Mouse (Mus musculus): ENCODE measurements around the gene Fbxo36. TPM values are rescaled to one million over a fixed set of nuclear protein-coding genes. Genes with fewer than 3 reads are reported as not detected.

The Fbxo36 gene
- polyA plus RNA-seq, 1 experiment from 2014 or later: 6.1 TPM

DNA sequence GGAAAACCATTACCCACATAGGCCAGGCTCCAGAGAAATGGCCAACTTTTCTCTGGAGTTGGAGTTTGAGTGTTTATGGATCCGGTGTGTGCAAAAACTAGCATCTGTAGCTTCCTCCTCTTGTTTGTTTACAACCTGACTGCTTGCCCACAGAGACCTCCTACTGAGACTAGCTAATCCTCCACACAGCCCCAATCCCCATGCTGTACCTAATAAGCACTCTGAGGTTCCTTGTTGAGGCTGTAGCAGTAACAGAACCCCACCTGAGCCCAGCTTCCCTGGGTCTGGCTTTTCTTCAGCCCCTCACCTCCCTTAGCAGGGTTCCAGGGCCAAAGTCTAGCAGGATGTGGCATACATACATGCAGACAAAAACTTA, 21.6 kb downstream of the Fbxo36 start:
- no peaks in the 10 kb centered on the region for H3K36me3 ChIP-seq
- no peaks in the 10 kb centered on the region for H3K27me3 ChIP-seq
- H3K4me1 ChIP-seq (replicated peaks): no peaks in the 10 kb centered on the region
- ATAC-seq (ENCODE audit: low read depth): no peak
- 89% methylated on average over 1 of the region's 1 CpGs for WGBS
- no peak overlapping the region for H3K27ac ChIP-seq (replicated peaks)
- no peak overlapping the region for H3K9ac ChIP-seq
- H3K4me2 ChIP-seq: no peak overlapping the region
- H3K4me3 ChIP-seq: no peak overlapping the region
- H3K9me3 ChIP-seq: no peaks in the 10 kb centered on the region

DNA sequence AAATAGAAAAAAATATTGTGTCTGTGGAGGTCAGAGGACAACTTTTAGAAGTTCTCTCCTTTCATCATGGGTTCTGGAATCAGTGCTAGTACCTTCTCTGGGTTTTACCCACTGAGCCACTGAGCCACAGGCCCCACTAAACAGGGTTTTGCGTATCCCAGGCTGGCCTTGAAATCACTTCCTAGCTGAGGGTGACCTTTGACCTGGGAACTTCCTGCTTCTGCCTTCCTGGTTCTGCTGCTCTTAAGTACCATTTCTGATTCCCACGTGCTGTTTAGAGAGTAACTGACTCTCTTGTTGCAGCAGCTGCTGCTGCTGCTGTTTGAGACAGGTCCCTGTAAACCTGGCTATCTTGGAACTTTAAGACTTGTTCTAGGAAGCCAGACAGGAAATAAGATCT, 25.0 kb downstream of the Fbxo36 start:
- H3K4me1 ChIP-seq (replicated peaks): no peaks in the 10 kb centered on the region
- H3K4me2 ChIP-seq: no peak overlapping the region
- H3K9me3 ChIP-seq: no peaks in the 10 kb centered on the region
- 78% methylated on average over 2 of the region's 2 CpGs for WGBS
- H3K36me3 ChIP-seq: no peaks in the 10 kb centered on the region
- no peak for ATAC-seq (ENCODE audit: low read depth)
- H3K4me3 ChIP-seq: no peak overlapping the region
- no peak overlapping the region for H3K27ac ChIP-seq (replicated peaks)
- no peak overlapping the region for H3K9ac ChIP-seq
- no peaks in the 10 kb centered on the region for H3K27me3 ChIP-seq

DNA sequence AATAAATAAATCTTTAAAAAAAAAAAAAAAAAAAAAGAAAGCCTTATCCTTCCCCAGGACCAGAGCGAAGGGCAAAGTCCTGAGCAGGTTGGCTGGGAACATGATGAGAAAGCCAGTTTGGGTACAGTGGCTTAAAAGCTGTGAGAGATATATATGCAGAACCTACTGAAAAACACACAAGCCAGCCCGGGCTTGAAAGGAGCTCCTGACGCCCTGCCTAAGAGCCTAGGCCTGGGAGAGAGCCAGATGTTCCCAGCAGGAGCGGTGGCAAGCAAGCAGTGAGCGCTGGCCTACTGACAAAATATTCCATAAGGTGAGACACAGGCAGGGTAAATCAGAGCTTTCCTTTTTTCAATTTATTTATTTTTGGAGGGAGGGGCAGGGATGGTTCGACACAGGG, 26.6 kb downstream of the Fbxo36 start:
- WGBS: 91% methylated on average over 6 of the region's 6 CpGs
- no peaks in the 10 kb centered on the region for H3K36me3 ChIP-seq
- H3K9ac ChIP-seq: no peak overlapping the region
- H3K4me1 ChIP-seq (replicated peaks): no peaks in the 10 kb centered on the region
- no peaks in the 10 kb centered on the region for H3K27me3 ChIP-seq
- no peak overlapping the region for H3K27ac ChIP-seq (replicated peaks)
- H3K4me3 ChIP-seq: no peak overlapping the region
- H3K4me2 ChIP-seq: no peak overlapping the region
- ATAC-seq (ENCODE audit: low read depth): no peak
- no peaks in the 10 kb centered on the region for H3K9me3 ChIP-seq

DNA sequence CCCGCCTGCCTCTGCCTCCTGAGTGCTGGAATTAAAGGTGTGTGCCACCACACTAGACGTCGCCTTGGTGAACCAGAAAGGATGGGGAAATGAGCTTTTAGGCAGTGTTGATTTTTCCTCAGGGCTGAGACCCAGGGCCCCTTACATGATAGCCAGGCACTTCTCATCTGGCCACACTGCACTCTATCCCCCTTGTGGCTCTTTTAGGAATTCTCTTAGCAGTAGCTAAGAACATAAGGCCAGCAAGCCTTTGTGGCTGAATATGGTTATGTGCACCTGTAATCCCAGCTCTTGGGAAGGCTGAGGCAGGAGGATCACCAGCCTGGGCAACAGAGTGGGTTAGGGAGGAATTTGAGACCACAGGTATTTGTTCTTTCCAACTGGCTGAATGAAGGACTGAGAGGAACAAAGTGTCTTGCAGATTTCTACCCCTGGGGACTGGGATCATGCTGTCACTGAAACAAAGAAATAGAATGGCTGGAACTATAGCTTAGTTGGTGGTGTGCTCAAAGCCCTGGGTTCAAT, 27.1 kb downstream of the Fbxo36 start:
- Histone ChIP-seq H3K27me3 (no peaks in the 10 kb centered on the region), H3K4me2 (no peak overlapping the region), H3K27ac (replicated peaks) (no peak overlapping the region), H3K36me3 (no peaks in the 10 kb centered on the region), H3K4me1 (replicated peaks) (no peaks in the 10 kb centered on the region), H3K9me3 (no peaks in the 10 kb centered on the region), H3K9ac (no peak overlapping the region), H3K4me3 (no peak overlapping the region)
- WGBS: 92% methylated on average over 3 of the region's 3 CpGs
- ATAC-seq (ENCODE audit: low read depth): no peak

DNA sequence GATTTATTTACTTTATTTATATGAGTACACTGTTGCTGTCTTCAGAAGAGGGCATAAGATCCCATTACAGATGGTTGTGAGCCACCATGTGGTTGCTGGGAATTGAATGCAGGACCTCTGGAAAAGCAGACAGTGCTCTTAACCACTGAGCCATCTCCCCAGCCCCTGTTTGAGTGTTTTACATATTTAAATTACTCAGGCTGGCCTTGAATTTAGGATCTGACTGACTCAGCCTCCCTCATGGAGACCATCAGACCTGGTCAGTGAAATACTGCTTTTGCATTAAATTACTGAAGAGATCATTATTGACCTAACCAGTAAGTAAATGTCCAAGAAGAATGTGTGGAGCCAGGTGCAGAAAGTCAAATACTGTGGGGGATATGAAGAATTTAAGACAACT, 28.7 kb downstream of the Fbxo36 start:
- no peaks in the 10 kb centered on the region for H3K36me3 ChIP-seq
- H3K4me1 ChIP-seq (replicated peaks): no peaks in the 10 kb centered on the region
- no peak overlapping the region for H3K4me3 ChIP-seq
- H3K9me3 ChIP-seq: no peaks in the 10 kb centered on the region
- H3K9ac ChIP-seq: no peak overlapping the region
- H3K27ac ChIP-seq (replicated peaks): no peak overlapping the region
- no peaks in the 10 kb centered on the region for H3K27me3 ChIP-seq
- ATAC-seq (ENCODE audit: low read depth): no peak
- H3K4me2 ChIP-seq: no peak overlapping the region

DNA sequence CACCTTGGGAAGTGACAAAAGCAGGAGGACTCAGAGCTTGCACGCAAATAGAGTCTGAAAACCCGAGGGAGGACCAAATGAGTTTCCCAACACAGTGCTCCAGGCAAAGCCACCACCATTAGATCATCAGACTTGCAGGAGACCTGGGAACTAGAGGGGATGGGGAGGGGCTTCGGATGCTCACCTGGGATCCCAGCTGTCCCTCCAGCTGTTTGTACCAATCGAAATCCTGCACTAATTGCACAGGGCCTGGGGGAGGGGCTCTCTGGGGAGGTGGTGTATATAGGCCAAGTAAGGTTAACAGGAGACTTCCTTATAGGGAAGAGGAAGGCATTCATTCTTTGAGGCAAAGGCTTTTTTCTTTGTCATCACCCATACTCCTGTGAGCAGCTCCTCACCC, 29.2 kb downstream of the Fbxo36 start:
- 61% methylated on average over 4 of the region's 4 CpGs for whole genome bisulfite sequencing
- no peak overlapping the region for H3K4me3 ChIP-seq
- no peak overlapping the region for H3K4me2 ChIP-seq
- no peaks in the 10 kb centered on the region for H3K36me3 ChIP-seq
- H3K4me1 ChIP-seq (replicated peaks): no peaks in the 10 kb centered on the region
- no peak for ATAC-seq (ENCODE audit: low read depth)
- H3K27ac ChIP-seq (replicated peaks): no peak overlapping the region
- H3K9me3 ChIP-seq: no peaks in the 10 kb centered on the region
- no peaks in the 10 kb centered on the region for H3K27me3 ChIP-seq
- no peak overlapping the region for H3K9ac ChIP-seq

DNA sequence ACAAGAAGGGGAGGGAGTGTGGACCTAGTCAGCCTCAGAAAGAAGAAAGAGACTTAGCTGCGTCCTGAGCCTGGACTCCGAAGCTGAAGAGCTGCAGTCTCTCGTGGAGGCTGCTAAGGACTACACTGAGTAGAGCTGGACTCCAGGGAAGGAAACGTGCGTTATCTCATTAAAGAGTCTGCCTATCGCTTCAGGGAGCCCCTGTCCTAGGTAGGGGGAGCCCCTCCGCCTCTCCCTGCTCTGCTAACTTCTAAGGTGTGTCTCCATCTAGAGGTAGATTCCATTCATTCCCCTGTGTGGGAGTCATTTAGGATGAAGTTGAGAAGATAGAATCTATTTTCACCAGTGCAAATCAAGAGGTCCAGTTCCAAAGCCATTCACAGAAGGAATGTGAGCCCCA, 29.9 kb downstream of the Fbxo36 start:
- no peak overlapping the region for H3K9ac ChIP-seq
- no peaks in the 10 kb centered on the region for H3K36me3 ChIP-seq
- no peaks in the 10 kb centered on the region for H3K9me3 ChIP-seq
- ATAC-seq (ENCODE audit: low read depth): no peak
- no peak overlapping the region for H3K4me3 ChIP-seq
- 68% methylated on average over 7 of the region's 7 CpGs for WGBS
- no peaks in the 10 kb centered on the region for H3K4me1 ChIP-seq (replicated peaks)
- no peak overlapping the region for H3K27ac ChIP-seq (replicated peaks)
- H3K27me3 ChIP-seq: no peaks in the 10 kb centered on the region
- H3K4me2 ChIP-seq: no peak overlapping the region

DNA sequence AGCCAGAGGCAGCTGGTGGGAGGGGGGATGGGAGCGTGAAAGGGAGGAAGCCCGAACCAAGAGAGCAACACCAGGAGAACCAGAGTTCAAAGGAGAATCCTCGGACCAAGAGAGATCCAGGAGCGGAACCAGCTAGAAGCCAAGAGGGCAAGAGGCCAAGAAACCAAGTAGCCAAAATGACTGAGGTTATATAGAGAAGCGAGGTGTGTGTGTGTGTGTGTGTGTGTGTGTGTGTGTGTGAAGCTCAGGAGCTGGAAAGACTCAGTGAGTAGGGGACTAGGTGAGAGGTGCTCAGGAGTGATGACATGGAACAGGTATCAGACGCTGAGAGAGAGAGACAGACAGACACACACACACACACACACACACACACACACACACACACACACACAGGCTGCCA, 31.5 kb downstream of the Fbxo36 start:
- Histone ChIP-seq H3K4me2 (no peak overlapping the region), H3K4me3 (no peak overlapping the region), H3K4me1 (replicated peaks) (no peaks in the 10 kb centered on the region), H3K9ac (no peak overlapping the region), H3K9me3 (no peaks in the 10 kb centered on the region), H3K27me3 (no peaks in the 10 kb centered on the region), H3K27ac (replicated peaks) (no peak overlapping the region), H3K36me3 (no peaks in the 10 kb centered on the region)
- WGBS: 74% methylated on average over 6 of the region's 6 CpGs
- no peak for ATAC-seq (ENCODE audit: low read depth)

DNA sequence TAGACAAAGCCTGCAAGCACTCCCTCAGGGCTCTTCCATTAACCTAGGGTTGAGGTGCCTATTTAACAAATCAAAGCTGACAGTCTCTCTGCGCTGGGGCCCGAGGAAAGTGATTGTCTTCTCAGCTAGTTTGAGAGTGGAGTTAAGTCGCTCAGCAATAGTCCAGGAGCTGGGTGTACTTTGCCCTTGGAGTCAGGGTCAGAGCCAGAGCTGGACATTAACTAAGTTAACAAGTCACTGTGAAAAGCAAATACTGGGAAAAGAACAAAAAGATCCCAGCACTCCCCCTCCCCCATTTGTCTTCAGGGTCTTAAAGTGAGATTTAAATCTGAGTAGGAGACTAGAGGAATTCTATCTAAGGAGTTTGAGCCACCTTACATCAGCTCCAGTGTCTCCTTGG, 32.5 kb downstream of the Fbxo36 start:
- Histone ChIP-seq H3K9ac (no peak overlapping the region), H3K4me3 (no peak overlapping the region), H3K4me1 (replicated peaks) (no peaks in the 10 kb centered on the region), H3K9me3 (no peaks in the 10 kb centered on the region), H3K36me3 (no peaks in the 10 kb centered on the region), H3K4me2 (no peak overlapping the region), H3K27ac (replicated peaks) (no peak overlapping the region), H3K27me3 (no peaks in the 10 kb centered on the region)
- ATAC-seq (ENCODE audit: low read depth): no peak
- 17% methylated on average over 3 of the region's 3 CpGs for WGBS

DNA sequence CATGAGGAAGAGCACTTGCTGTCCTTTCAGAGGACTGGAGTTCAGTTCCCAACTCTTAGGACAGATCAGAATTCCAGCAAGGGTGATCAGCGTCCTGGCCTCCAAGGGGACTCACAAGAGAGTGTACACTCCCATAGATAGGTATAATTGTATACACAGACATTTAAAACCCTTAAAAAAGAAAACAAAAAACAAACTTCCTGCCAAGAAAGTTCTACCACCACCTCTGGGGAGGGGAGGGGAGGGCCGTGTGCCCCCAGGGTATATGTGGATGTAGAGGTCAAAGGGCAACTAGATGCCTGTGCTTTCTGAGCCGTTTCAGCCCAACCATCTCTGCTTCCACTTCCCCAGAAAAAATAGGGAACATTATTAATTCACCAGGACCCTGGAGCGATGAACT, 33.3 kb downstream of the Fbxo36 start:
- no peak overlapping the region for H3K4me2 ChIP-seq
- no peaks in the 10 kb centered on the region for H3K36me3 ChIP-seq
- no peaks in the 10 kb centered on the region for H3K4me1 ChIP-seq (replicated peaks)
- H3K27ac ChIP-seq (replicated peaks): no peak overlapping the region
- ATAC-seq (ENCODE audit: low read depth): no peak
- no peaks in the 10 kb centered on the region for H3K9me3 ChIP-seq
- H3K27me3 ChIP-seq: no peaks in the 10 kb centered on the region
- WGBS: 78% methylated on average over 4 of the region's 4 CpGs
- no peak overlapping the region for H3K9ac ChIP-seq
- no peak overlapping the region for H3K4me3 ChIP-seq

DNA sequence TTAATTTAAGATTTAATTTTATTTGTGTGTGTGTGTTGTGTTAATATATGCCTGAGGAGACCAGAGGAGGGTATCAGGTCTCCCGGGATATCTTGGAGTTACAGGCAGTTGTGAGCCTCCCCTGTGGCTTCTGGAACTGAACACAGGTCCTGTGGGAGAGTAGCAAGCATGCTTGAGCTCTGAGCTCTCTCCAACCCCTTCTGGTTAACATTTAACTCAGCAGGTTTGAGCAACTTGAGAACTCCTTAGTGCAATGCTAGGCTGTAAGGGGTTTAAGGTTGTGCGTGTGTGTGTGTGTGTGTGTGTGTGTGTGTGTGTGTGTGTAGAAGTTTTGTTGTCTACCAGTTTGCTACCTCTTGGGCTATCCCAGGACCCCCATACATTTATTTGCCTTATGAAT, 37.9 kb downstream of the Fbxo36 start:
- Histone ChIP-seq H3K9me3 (no peaks in the 10 kb centered on the region), H3K9ac (no peak overlapping the region), H3K4me3 (no peak overlapping the region), H3K36me3 (no peaks in the 10 kb centered on the region), H3K27me3 (no peaks in the 10 kb centered on the region), H3K4me1 (replicated peaks) (no peaks in the 10 kb centered on the region), H3K4me2 (no peak overlapping the region), H3K27ac (replicated peaks) (no peak overlapping the region)
- 88% methylated on average over 2 of the region's 2 CpGs for WGBS
- no peak for ATAC-seq (ENCODE audit: low read depth)

DNA sequence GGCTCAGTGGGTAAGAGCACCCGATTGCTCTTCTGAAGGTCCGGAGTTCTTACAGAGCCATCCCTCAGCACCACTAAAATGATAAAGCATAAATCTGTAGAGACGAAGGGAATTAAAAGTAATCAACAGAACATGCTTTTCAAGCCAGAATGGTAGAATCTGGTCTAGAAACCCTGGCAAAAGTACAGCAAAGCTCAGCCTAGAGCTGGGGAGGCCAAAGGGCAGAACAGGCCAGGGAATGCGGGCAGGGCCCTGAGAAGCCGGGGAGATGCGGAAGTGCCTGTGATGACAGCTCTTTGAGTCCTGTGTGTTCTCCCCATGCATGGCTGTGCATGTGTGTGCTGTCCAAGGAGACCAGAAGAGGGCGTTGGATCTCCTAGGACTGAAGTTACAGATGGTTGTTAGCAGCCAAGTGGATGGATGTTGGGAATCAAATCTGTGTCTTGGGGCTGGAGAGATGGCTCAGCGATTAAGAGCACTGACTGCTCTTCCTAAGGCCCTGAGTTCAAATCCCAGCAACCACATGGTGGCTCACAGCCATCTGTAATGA, 40.0 kb downstream of the Fbxo36 start:
- Histone ChIP-seq H3K4me1 (replicated peaks) (no peaks in the 10 kb centered on the region), H3K4me2 (no peak overlapping the region), H3K4me3 (no peak overlapping the region), H3K27me3 (no peaks in the 10 kb centered on the region), H3K9me3 (no peaks in the 10 kb centered on the region), H3K36me3 (no peaks in the 10 kb centered on the region), H3K27ac (replicated peaks) (no peak overlapping the region), H3K9ac (no peak overlapping the region)
- ATAC-seq (ENCODE audit: low read depth): no peak
- 97% methylated on average over 8 of the region's 8 CpGs for WGBS

DNA sequence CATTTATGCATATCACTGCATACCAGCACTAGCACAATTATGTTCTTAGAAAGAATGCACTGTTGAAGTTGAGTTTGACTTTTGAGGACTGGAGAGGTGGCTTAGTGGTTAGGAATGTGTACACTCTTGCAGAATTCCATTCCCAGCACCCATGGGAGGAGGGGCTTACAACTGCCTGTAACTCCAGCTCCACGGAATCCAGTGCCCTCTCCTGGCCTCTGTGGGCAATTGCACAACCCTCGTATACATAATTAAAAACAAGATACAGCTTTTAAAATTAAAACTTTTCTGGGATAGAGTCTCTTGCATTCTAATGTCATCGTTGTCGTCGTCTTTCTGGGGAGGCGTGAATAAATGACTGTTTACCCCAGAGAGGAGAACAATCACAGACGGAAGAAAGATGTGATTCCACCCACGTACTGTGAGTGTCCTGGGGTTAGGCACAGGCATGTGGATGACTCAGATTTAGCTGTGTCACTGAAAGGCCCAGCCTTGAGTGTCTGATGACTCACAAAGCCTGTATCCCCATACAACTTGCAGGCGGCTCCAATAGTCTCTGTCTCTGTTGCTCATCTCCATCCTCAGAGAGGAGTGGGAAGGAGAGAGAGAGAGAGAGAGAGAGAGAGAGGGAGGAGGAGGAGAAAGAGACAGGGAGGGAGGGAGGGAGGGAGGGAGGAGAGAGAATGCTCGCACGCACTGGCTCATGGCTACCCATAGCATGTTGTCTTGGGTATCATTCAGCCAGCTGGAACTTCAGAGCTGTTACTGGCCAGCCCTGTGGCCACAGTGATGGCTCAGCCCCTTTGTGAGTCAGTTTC, 41.8 kb downstream of the Fbxo36 start:
- ATAC-seq (ENCODE audit: low read depth): no peak
- Histone ChIP-seq H3K4me1 (replicated peaks) (no peaks in the 10 kb centered on the region), H3K27me3 (no peaks in the 10 kb centered on the region), H3K36me3 (no peaks in the 10 kb centered on the region), H3K4me2 (no peak overlapping the region), H3K9ac (no peak overlapping the region), H3K27ac (replicated peaks) (no peak overlapping the region), H3K9me3 (no peaks in the 10 kb centered on the region), H3K4me3 (no peak overlapping the region)
- 70% methylated on average over 11 of the region's 11 CpGs for WGBS

Data from neural tube, embryonic 13.5 days (tissue).